Mouse (Mus musculus) spleen, adult 2 months (tissue): ENCODE results near the gene Sult3a1.

ENCODE experiments used
- CTCF ChIP-seq: fragments of 200-500 bp; IDR thresholded peaks from 2 replicates; pipeline ENCODE4 v1.5.1; 2011; ENCODE audit warnings: mild to moderate bottlenecking, inconsistent platforms; ENCODE audit not compliant: insufficient read depth, insufficient read length, insufficient replicate concordance; ENCODE audit errors: extremely low read depth
- POLR2A ChIP-seq: fragments of 200-500 bp; IDR thresholded peaks from 2 replicates; pipeline ENCODE4 v1.6.1; 2011; ENCODE audit warnings: low read depth, low read length, inconsistent platforms

GRCm38 (mm10) chr10:33905489-33905888 is 48.0 kb downstream of the Sult3a1 start:
- TF ChIP-seq CTCF: no peak
- no peak for TF ChIP-seq POLR2A
